Mouse (Mus musculus) heart, postnatal 10 days (tissue): Measurements from ENCODE around the gene Mybpc2. TPM values are rescaled to one million over a fixed set of nuclear protein-coding genes. Genes with fewer than 3 reads are reported as not detected.

Experiments
- DNase-seq, 2 experiments: peaks; one replicate each; pipeline ENCODE4 v3.0.0; 2021
- intact Hi-C: fragments of 180-260 bp; cut with DNase I; formaldehyde crosslinking; loops from one replicate; pipeline ENCODE4 v1.15.1; 2025
- total RNA-seq, 2 experiments: library from RNA; stranded (reverse); gene quantifications; 2 replicates each; pipeline ENCODE4 v1.2.3; 2021

The Mybpc2 gene
- total RNA-seq, 2 experiments from 2014 or later, result 16.3 to 22.2 TPM

- no peak for DNase-seq
- intact Hi-C loops, result no loop called here
Observed at GRCm38 (mm10) chr7:44490281-44490680, 34.2 kb downstream of the Mybpc2 start.

GRCm38 (mm10) chr7:44488545-44488944, 35.9 kb downstream of the Mybpc2 start:
- DNase-seq, result no peak
- intact Hi-C loops, result no loop called here

GRCm38 (mm10) chr7:44487936-44488335, 36.5 kb downstream of the Mybpc2 start:
- no peak for DNase-seq
- intact Hi-C loops, result no loop called here

- intact Hi-C loops, result no loop called here
- DNase-seq, result no peak
Observed at GRCm38 (mm10) chr7:44486927-44487575, 37.4 kb downstream of the Mybpc2 start.

- intact Hi-C loops, result loop anchor here (2.0 kb wide), 2 partner anchors 85 to 223 kb away; no protein-coding TSS in a partner anchor
- no peak for DNase-seq
Observed at GRCm38 (mm10) chr7:44485572-44486195, 38.8 kb downstream of the Mybpc2 start.

GRCm38 (mm10) chr7:44484841-44485571, 39.5 kb downstream of the Mybpc2 start:
- intact Hi-C loops, result loop anchor here (2.0 kb wide), 2 partner anchors 84 to 222 kb away; no protein-coding TSS in a partner anchor
- peak; percentile 76 to 87 for DNase-seq

- no peak for DNase-seq
- intact Hi-C loops, result loop anchor here (2.0 kb wide), 2 partner anchors 83 to 221 kb away; no protein-coding TSS in a partner anchor
Observed at GRCm38 (mm10) chr7:44484109-44484508, 40.3 kb downstream of the Mybpc2 start.

- intact Hi-C loops, result no loop called here
Observed at GRCm38 (mm10) chr7:44482836-44483435, 41.5 kb downstream of the Mybpc2 start.

GRCm38 (mm10) chr7:44475046-44475614, 49.3 kb downstream of the Mybpc2 start:
- intact Hi-C loops, result loop anchor here (5.0 kb wide), 1 partner anchor 68 kb away; no protein-coding TSS in a partner anchor

More at GRCm38 (mm10) chr7:44482836-44483435, 41.5 kb downstream of the Mybpc2 start:
- no peak for DNase-seq

GRCm38 (mm10) chr7:44474419-44474818, 50.0 kb downstream of the Mybpc2 start:
- intact Hi-C loops, result no loop called here

More at GRCm38 (mm10) chr7:44475046-44475614, 49.3 kb downstream of the Mybpc2 start:
- DNase-seq, result peak; percentile 32 to 46

GRCm38 (mm10) chr7:44472961-44473646, 51.4 kb downstream of the Mybpc2 start:
- intact Hi-C loops, result no loop called here
- peak; percentile 85 to 90 for DNase-seq

More at GRCm38 (mm10) chr7:44474419-44474818, 50.0 kb downstream of the Mybpc2 start:
- peak; percentile 87 to 89 for DNase-seq

GRCm38 (mm10) chr7:44472558-44472885, 51.9 kb downstream of the Mybpc2 start:
- intact Hi-C loops, result no loop called here
- no peak for DNase-seq

GRCm38 (mm10) chr7:44471880-44472557, 52.4 kb downstream of the Mybpc2 start:
- intact Hi-C loops, result no loop called here
- DNase-seq, result peak; percentile 84 to 90

GRCm38 (mm10) chr7:44470696-44471612, 53.5 kb downstream of the Mybpc2 start:
- no peak for DNase-seq
- intact Hi-C loops, result no loop called here

GRCm38 (mm10) chr7:44469677-44470675, 54.5 kb downstream of the Mybpc2 start:
- intact Hi-C loops, result loop anchor here (5.0 kb wide), 1 partner anchor 98 kb away; no protein-coding TSS in a partner anchor
- no peak for DNase-seq

- intact Hi-C loops, result loop anchor here (5.0 kb wide), 1 partner anchor 96 kb away; no protein-coding TSS in a partner anchor
- DNase-seq, result peak in 1 of 2 experiments; percentile 32
Observed at GRCm38 (mm10) chr7:44468644-44469285, 55.7 kb downstream of the Mybpc2 start.
